In genomic region chr2:106695734-106696022, GRCm38 (mm10) we compare ENCODE assay signal across 8 mouse cellular contexts. TPM values are rescaled to one million over a fixed set of nuclear protein-coding genes. Genes with fewer than 3 reads are reported as not detected.
A peak's percentile ranks its signal among the peaks of the same experiment; 100 is the strongest.
DNase-seq lines count a peak whose midpoint lies in the region; ATAC-seq and TF ChIP-seq lines count a peak whose summit lies in the region.

No protein-coding gene starts in this region.

- H3K27ac ChIP-seq in kidney, adult 2 months (ENCODE audit: insufficient read depth, low read depth, low read length): no peak overlapping the region
- peak overlapping the region; percentile 99 for H3K27ac ChIP-seq in embryonic facial prominence, embryonic 12.5 days
- peak overlapping the region; percentile 98 for H3K27ac ChIP-seq in hindbrain, embryonic 15.5 days (replicated peaks)
- H3K27ac ChIP-seq in midbrain, embryonic 13.5 days: peak overlapping the region; percentile 100

- no peaks in the 10 kb centered on the region for H3K36me3 ChIP-seq in kidney, adult 2 months (ENCODE audit: control insufficient read depth, insufficient read depth, low read length)
- peaks cover 4% of the 10 kb centered on the region; the same call in 1 of the 2 replicates for H3K36me3 ChIP-seq in embryonic facial prominence, embryonic 12.5 days
- no peaks in the 10 kb centered on the region for H3K36me3 ChIP-seq in hindbrain, embryonic 15.5 days
- H3K36me3 ChIP-seq in midbrain, embryonic 13.5 days: peaks cover 15% of the 10 kb centered on the region

- no peak for TF ChIP-seq CTCF in kidney, adult 2 months (conservative IDR thresholded peaks at IDR 0.05; ENCODE audit: insufficient read depth, insufficient read length, low read depth, low read length)

- peak overlapping the region; percentile 94 for H3K9ac ChIP-seq in embryonic facial prominence, embryonic 12.5 days
- peak overlapping the region; percentile 99 for H3K9ac ChIP-seq in hindbrain, embryonic 15.5 days
- H3K9ac ChIP-seq in midbrain, embryonic 13.5 days (replicated peaks): peak overlapping the region; percentile 96

- intact Hi-C loops in gastrocnemius, postnatal 36 days (cut with DNase I): loop anchor here (10.0 kb wide), 1 partner anchor 259 kb away; no protein-coding TSS in a partner anchor

- peak; percentile 48 for DNase-seq in kidney, adult 2 months
- DNase-seq in kidney, adult 11 months: no peak
- no peak for DNase-seq in frontal cortex, postnatal 25 days (ENCODE audit: low spot score in 2 of 2)
- DNase-seq in gastrocnemius, postnatal 36 days: no peak
- DNase-seq in gastrocnemius, postnatal 4 days (ENCODE audit: low spot score in 2 of 2): no peak

- ATAC-seq in embryonic facial prominence, embryonic 12.5 days (ENCODE audit: insufficient number of reproducible peaks, insufficient read depth, low FRiP score, low TSS enrichment): no peak
- no peak for ATAC-seq in hindbrain, embryonic 15.5 days (ENCODE audit: low FRiP score, low read depth)
- no peak for ATAC-seq in midbrain, embryonic 13.5 days

- no peaks in the 10 kb centered on the region; the same call in 1 of the 2 replicates for H3K4me1 ChIP-seq in kidney, adult 2 months (ENCODE audit: control insufficient read depth, insufficient read depth, low read length)
- peaks cover 14% of the 10 kb centered on the region for H3K4me1 ChIP-seq in embryonic facial prominence, embryonic 12.5 days
- H3K4me1 ChIP-seq in hindbrain, embryonic 15.5 days (replicated peaks): peaks cover 44% of the 10 kb centered on the region
- peaks cover 59% of the 10 kb centered on the region for H3K4me1 ChIP-seq in midbrain, embryonic 13.5 days (replicated peaks)

- H3K9me3 ChIP-seq in embryonic facial prominence, embryonic 12.5 days: no peaks in the 10 kb centered on the region
- no peaks in the 10 kb centered on the region for H3K9me3 ChIP-seq in hindbrain, embryonic 15.5 days
- no peaks in the 10 kb centered on the region for H3K9me3 ChIP-seq in midbrain, embryonic 13.5 days

- 10% methylated on average over 13 of the region's 13 CpGs for WGBS in kidney, adult 2 months
- 3% methylated on average over 13 of the region's 13 CpGs for WGBS in embryonic facial prominence, embryonic 12.5 days
- WGBS in hindbrain, embryonic 15.5 days: 1% methylated on average over 13 of the region's 13 CpGs
- WGBS in midbrain, embryonic 13.5 days: 2% methylated on average over 13 of the region's 13 CpGs

- peak overlapping the region; percentile 93 for H3K4me2 ChIP-seq in embryonic facial prominence, embryonic 12.5 days (replicated peaks)
- H3K4me2 ChIP-seq in hindbrain, embryonic 15.5 days: peak overlapping the region; percentile 94
- peak overlapping the region; percentile 94 for H3K4me2 ChIP-seq in midbrain, embryonic 13.5 days (replicated peaks)

- peaks cover 5% of the 10 kb centered on the region for H3K27me3 ChIP-seq in kidney, adult 2 months (replicated peaks; ENCODE audit: control insufficient read depth, insufficient read depth, low read length)
- H3K27me3 ChIP-seq in embryonic facial prominence, embryonic 12.5 days: no peaks in the 10 kb centered on the region
- no peaks in the 10 kb centered on the region for H3K27me3 ChIP-seq in hindbrain, embryonic 15.5 days
- H3K27me3 ChIP-seq in midbrain, embryonic 13.5 days: no peaks in the 10 kb centered on the region

- TF ChIP-seq POLR2A in kidney, adult 2 months (IDR thresholded peaks at IDR 0.05; ENCODE audit: low read depth, low read length): no peak

- peak overlapping the region; percentile 97 for H3K4me3 ChIP-seq in kidney, adult 2 months (ENCODE audit: insufficient read depth, low read depth, low read length)
- peak overlapping the region; percentile 84 for H3K4me3 ChIP-seq in embryonic facial prominence, embryonic 12.5 days
- peak overlapping the region; percentile 88 for H3K4me3 ChIP-seq in hindbrain, embryonic 15.5 days
- peak overlapping the region; percentile 79 for H3K4me3 ChIP-seq in midbrain, embryonic 13.5 days (replicated peaks)

RNA-seq across cellular contexts. Expression of gene Mpped2, which starts 2.6 kb away (rescaled TPM):
- 3.4 and 4.1 TPM in 2 replicates for polyA plus RNA-seq in kidney, adult 2 months (2012; rRNA removed)
- 136 and 142 TPM in 2 replicates for polyA plus RNA-seq in embryonic facial prominence, embryonic 12.5 days (2016; fragmentation: Nextera tagmentation; extraction: Ambion mirVana)
- 130 and 149 TPM in 2 replicates for polyA plus RNA-seq in hindbrain, embryonic 15.5 days (2015; fragmentation: Nextera tagmentation; extraction: Ambion mirVana)
- polyA plus RNA-seq in midbrain, embryonic 13.5 days (2015; fragmentation: Nextera tagmentation; extraction: Ambion mirVana): 126 and 157 TPM in 2 replicates
- total RNA-seq in gastrocnemius, postnatal 36 days (2021): 1 to 10 TPM; 2.5 to 4.6 TPM
- total RNA-seq in gastrocnemius, postnatal 4 days (2021): 1 to 10 TPM; 5.4 to 6.9 TPM

Comparison
In these comparisons a context has a peak if more than half of its experiments do, and no peak if none do; other contexts are left out.
1. RNA of gene Mpped2, which starts 2.6 kb away (polyA plus RNA-seq): 126 to 157 TPM in midbrain, embryonic 13.5 days, 130 to 149 TPM in hindbrain, embryonic 15.5 days and 136 to 142 TPM in embryonic facial prominence, embryonic 12.5 days; 3.4 to 4.1 TPM in kidney, adult 2 months; every median in the first group is over 10 times any median in the second.
2. Peak in every context shown above with its lines, with median percentiles within 50 percentile points of each other: H3K4me3 ChIP-seq, H3K4me2 ChIP-seq and H3K9ac ChIP-seq.